Mouse (Mus musculus) liver, adult 2 months (tissue): ENCODE data around the gene Cmip.

Source experiments
- CTCF ChIP-seq: fragments of 200-500 bp; IDR thresholded peaks from 2 replicates; pipeline ENCODE4 v1.5.1; 2011; ENCODE audit warnings: low read depth, low read length, control low read depth
- POLR2A ChIP-seq: fragments of 200-500 bp; IDR thresholded peaks from 2 replicates; pipeline ENCODE4 v1.6.1; 2011; ENCODE audit warnings: low read length, control low read depth; ENCODE audit not compliant: insufficient read depth; ENCODE audit errors: extremely low read depth

- no peak for TF ChIP-seq CTCF
- no peak for TF ChIP-seq POLR2A
Measured at GRCm38 (mm10) chr8:117302072-117302471, 45.2 kb downstream of the Cmip start.
